Mouse (Mus musculus) CH12.LX (cell line): ENCODE results near the gene Arrdc2. TPM values are rescaled to one million over a fixed set of nuclear protein-coding genes. Genes with fewer than 3 reads are reported as not detected.

Experiments
- DNase-seq: peaks from one replicate; pipeline ENCODE4 v3.0.0-alpha.2; 2013; ENCODE audit errors: extremely low read depth
- H3K27ac ChIP-seq: 2 replicates; pipeline ENCODE4 v1.5.1; 2012; ENCODE audit warnings: low read depth, mild to moderate bottlenecking, control low read depth, moderate library complexity; ENCODE audit not compliant: insufficient read depth
- H3K27me3 ChIP-seq: replicated peaks from 2 replicates; pipeline ENCODE3; 2012; ENCODE audit warnings: inconsistent platforms
- H3K36me3 ChIP-seq, 2 experiments: replicated peaks in 1 of 2; 2 replicates each; pipeline versions ENCODE3 to v1.6.1; 2012; ENCODE audit warnings: inconsistent platforms in 1 of 2, low read length in 1 of 2, mild to moderate bottlenecking in 1 of 2, mixed read lengths in 1 of 2, moderate library complexity in 1 of 2; ENCODE audit not compliant: control insufficient read depth in 1 of 2, insufficient read depth in 1 of 2
- H3K4me1 ChIP-seq, 2 experiments: 2 replicates each; pipeline ENCODE4 v1.6.1; 2012; ENCODE audit warnings: inconsistent platforms in 1 of 2, moderate library complexity in 1 of 2; ENCODE audit not compliant: insufficient read depth in 2 of 2, control insufficient read depth in 1 of 2
- H3K4me2 ChIP-seq: 2 replicates; pipeline ENCODE4 v1.6.1; 2012; ENCODE audit warnings: low read depth, mild to moderate bottlenecking, control low read depth; ENCODE audit not compliant: poor library complexity, insufficient read depth, severe bottlenecking
- H3K4me3 ChIP-seq, 3 experiments: fragments of 150-350 bp in 1 of 3; sonication (generic) in 1 of 3; replicated peaks in 1 of 3; 2 replicates each; pipeline versions ENCODE3 to v1.5.1; 2011 to 2012; ENCODE audit warnings: low read depth in 2 of 3, low read length in 2 of 3, mild to moderate bottlenecking in 2 of 3, moderate library complexity in 2 of 3, control low read depth in 1 of 3, improper control_type of control experiment in 1 of 3, inconsistent platforms in 1 of 3, mixed read lengths in 1 of 3; ENCODE audit not compliant: poor library complexity in 1 of 3
- H3K79me2 ChIP-seq: replicated peaks from 2 replicates; pipeline ENCODE4 v1.6.1; 2012; ENCODE audit warnings: mild to moderate bottlenecking, moderate library complexity; ENCODE audit not compliant: control insufficient read depth, poor library complexity, insufficient read depth, severe bottlenecking; ENCODE audit errors: extremely low read depth
- H3K9ac ChIP-seq: 2 replicates; pipeline ENCODE4 v1.6.1; 2012; ENCODE audit warnings: low read depth, mild to moderate bottlenecking, control low read depth, moderate library complexity; ENCODE audit not compliant: insufficient read depth
- H3K9me3 ChIP-seq: replicated peaks from 2 replicates; pipeline ENCODE3; 2012; ENCODE audit warnings: low read length, inconsistent platforms, mixed read lengths
- CHD1 ChIP-seq: IDR thresholded peaks from 2 replicates; pipeline ENCODE4 v1.6.1; 2012; ENCODE audit warnings: low read depth, low read length, improper control_type of control experiment, inconsistent platforms
- CTCF ChIP-seq, 2 experiments: IDR thresholded peaks in 1 of 2; conservative IDR thresholded peaks in 1 of 2; 2 replicates each; pipeline ENCODE4 v1.5.1; 2011 to 2012; ENCODE audit warnings: low read depth in 2 of 2, low read length in 2 of 2, improper control_type of control experiment in 1 of 2, inconsistent platforms in 1 of 2, mild to moderate bottlenecking in 1 of 2, moderate library complexity in 1 of 2
- E2F4 ChIP-seq: IDR thresholded peaks from 2 replicates; pipeline ENCODE4 v1.6.1; 2011; ENCODE audit warnings: low read depth, low read length, improper control_type of control experiment; ENCODE audit not compliant: insufficient replicate concordance
- ETS1 ChIP-seq: conservative IDR thresholded peaks from 2 replicates; pipeline ENCODE4 v1.6.1; 2012; ENCODE audit warnings: low read depth, mild to moderate bottlenecking, inconsistent platforms, low read length, improper control_type of control experiment, moderate library complexity
- JUN ChIP-seq: IDR thresholded peaks from 2 replicates; pipeline ENCODE4 v1.6.1; 2011; ENCODE audit warnings: low read depth, mild to moderate bottlenecking, low read length, improper control_type of control experiment, moderate library complexity; ENCODE audit not compliant: insufficient read depth
- KAT2A ChIP-seq: IDR thresholded peaks from 2 replicates; pipeline ENCODE4 v1.6.1; 2012; ENCODE audit warnings: low read length, improper control_type of control experiment, inconsistent platforms; ENCODE audit not compliant: insufficient replicate concordance
- MEF2A ChIP-seq: IDR thresholded peaks from 2 replicates; pipeline ENCODE4 v1.6.1; 2014; ENCODE audit warnings: low read depth, mild to moderate bottlenecking, inconsistent platforms, low read length, improper control_type of control experiment, borderline replicate concordance
- NRF1 ChIP-seq: IDR thresholded peaks from 2 replicates; pipeline ENCODE4 v1.6.1; 2014; ENCODE audit warnings: low read depth, mild to moderate bottlenecking, inconsistent platforms, low read length, improper control_type of control experiment, moderate library complexity
- RAD21 ChIP-seq: IDR thresholded peaks from 2 replicates; pipeline ENCODE4 v1.6.1; 2011; ENCODE audit warnings: low read depth, mild to moderate bottlenecking, low read length, improper control_type of control experiment, moderate library complexity
- SIN3A ChIP-seq: IDR thresholded peaks from 2 replicates; pipeline ENCODE4 v1.6.1; 2012; ENCODE audit warnings: low read length, improper control_type of control experiment, inconsistent platforms
- SMC3 ChIP-seq: IDR thresholded peaks from 2 replicates; pipeline ENCODE4 v1.6.1; 2011; ENCODE audit warnings: low read depth, low read length, improper control_type of control experiment
- USF2 ChIP-seq: conservative IDR thresholded peaks from 2 replicates; pipeline ENCODE4 v1.6.1; 2011; ENCODE audit warnings: low read depth, low read length, improper control_type of control experiment
- ZC3H11A ChIP-seq: IDR thresholded peaks from 2 replicates; pipeline ENCODE4 v1.6.1; 2012; ENCODE audit warnings: low read depth, mild to moderate bottlenecking, inconsistent platforms, low read length, improper control_type of control experiment
- ZKSCAN1 ChIP-seq: IDR thresholded peaks from 2 replicates; pipeline ENCODE4 v1.6.1; 2012; ENCODE audit warnings: low read depth, inconsistent platforms, low read length, improper control_type of control experiment, borderline replicate concordance
- ZNF384 ChIP-seq: IDR thresholded peaks from 2 replicates; pipeline ENCODE4 v1.6.1; 2012; ENCODE audit warnings: low read depth, low read length, improper control_type of control experiment, inconsistent platforms
- dilution Hi-C: fragments of 300-500 bp; cut with MboI; formaldehyde crosslinking; loops from 2 replicates; pipeline ENCODE4 v1.14.3; 2020; ENCODE audit warnings: low sequenced_read_pairs; ENCODE audit not compliant: extremely low pct_unique_long_range_greater_than_20kb, extremely low pct_ligation_motif_present
- in situ Hi-C: fragments of 300-500 bp; cut with MboI; formaldehyde crosslinking; loops from 3 replicates; pipeline ENCODE4 v1.14.3; 2019; ENCODE audit warnings: low sequenced_read_pairs, low pct_ligation_motif_present, low pct_unique_long_range_greater_than_20kb, mixed read lengths
- polyA plus RNA-seq: library from polyadenylated mRNA; unstranded; fragments of >175 nt; gene quantifications from 2 replicates; pipeline ENCODE4 v1.2.1, GENCODE M21; 2012; ENCODE audit warnings: low read depth; ENCODE audit not compliant: insufficient read length
- total RNA-seq, 2 experiments: library from RNA; depleted of rRNA; stranded (reverse); fragments of 300-350 nt in 1 of 2; fragments of >200 nt in 1 of 2; gene quantifications; 2 replicates each; pipeline ENCODE4 v1.2.3; 2012 to 2014

Arrdc2 gene
- total and polyA plus RNA-seq, 3 experiments: 5.6 to 8.0 (median 6.1) TPM

DNA sequence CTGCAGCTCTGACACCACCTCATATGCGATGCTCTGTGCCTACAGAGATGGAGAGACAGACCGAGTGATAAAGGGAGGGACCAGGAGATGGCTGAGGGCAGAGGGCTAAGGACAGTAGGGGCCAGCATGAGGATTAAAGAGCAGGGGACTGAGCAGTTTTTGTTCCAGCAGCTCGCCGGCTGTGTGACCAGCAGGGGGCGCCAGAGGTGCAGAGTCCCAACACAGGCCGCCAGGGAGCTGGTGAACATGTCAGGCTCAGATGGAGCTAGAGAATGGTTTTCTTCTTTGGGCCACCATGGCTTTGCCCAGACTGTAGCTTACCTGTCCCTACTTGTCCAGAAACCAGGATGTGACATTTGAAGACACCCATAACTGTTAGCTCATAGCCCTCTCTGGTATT lies 5.0 kb upstream of the Arrdc2 start:
- peaks cover 0 to 23% of the 10 kb centered on the region in 2 experiments; a peak in 2 of 4 replicates for H3K4me1 ChIP-seq
- TF ChIP-seq CTCF (conservative IDR thresholded peaks at IDR 0.05 in 1 of 2, IDR thresholded peaks at IDR 0.05 in 1 of 2; ENCODE audit: low read depth in 2 of 2, low read length in 2 of 2) (peak; percentile 59 to 97; a peak in 3 of 4 replicates), RAD21 (peak; percentile 84), CHD1 (no peak), NRF1 (0 out of 2 replicates have a peak, but pooled peaks have one; percentile 20), SMC3 (peak; percentile 96), MEF2A (no peak; the same call in 1 of the 2 replicates), SIN3A (0 out of 2 replicates have a peak, but pooled peaks have one; percentile 23), ZC3H11A (peak; percentile 84)
- H3K79me2 ChIP-seq: no peaks in the 10 kb centered on the region
- in situ Hi-C loops (loop anchor here (5.0 to 10.0 kb wide), 2 partner anchors 82 to 130 kb away; partner anchors contain the start of genes Gm3336 and Mpv17l2), dilution Hi-C loops (no loop called here)
- no peaks in the 10 kb centered on the region for H3K9me3 ChIP-seq
- DNase-seq: peak; percentile 85
- no peak overlapping the region for H3K9ac ChIP-seq
- H3K36me3 ChIP-seq: no peaks in the 10 kb centered on the region
- H3K27ac ChIP-seq: no peak overlapping the region
- no peak overlapping the region for H3K4me2 ChIP-seq
- no peak overlapping the region for H3K4me3 ChIP-seq
- H3K27me3 ChIP-seq: peaks cover 61% of the 10 kb centered on the region

DNA sequence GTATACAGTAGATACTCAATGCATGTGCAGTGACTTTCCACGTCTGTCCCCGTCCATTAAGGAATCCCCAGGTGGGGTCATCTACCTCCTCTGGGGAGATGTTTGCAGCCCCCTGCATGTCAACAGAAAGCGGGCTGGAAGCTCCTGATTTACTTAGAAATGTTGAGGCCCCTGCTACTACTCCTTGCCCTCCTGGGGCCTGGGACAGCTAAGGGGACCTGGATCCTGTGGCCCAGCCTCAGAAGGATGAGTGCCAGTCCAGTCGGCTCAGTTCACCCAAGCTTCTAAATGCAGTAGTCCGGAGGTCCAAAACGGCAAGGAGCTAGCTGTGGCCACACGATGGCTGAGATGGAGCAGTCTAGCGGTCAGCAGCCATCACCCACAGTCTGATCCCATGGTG lies 4.4 kb upstream of the Arrdc2 start:
- Histone ChIP-seq H3K79me2 (no peaks in the 10 kb centered on the region), H3K36me3 (no peaks in the 10 kb centered on the region), H3K27ac (no peak overlapping the region), H3K27me3 (peaks cover 55% of the 10 kb centered on the region), H3K9ac (no peak overlapping the region), H3K9me3 (no peaks in the 10 kb centered on the region), H3K4me1 (peaks cover 0 to 23% of the 10 kb centered on the region in 2 experiments; a peak in 2 of 4 replicates), H3K4me2 (no peak overlapping the region), H3K4me3 (no peak overlapping the region)
- in situ Hi-C loops: loop anchor here (5.0 to 10.0 kb wide), 2 partner anchors 82 to 129 kb away; partner anchors contain the start of genes Gm3336 and Mpv17l2
- DNase-seq: no peak
- dilution Hi-C loops: no loop called here
- TF ChIP-seq ZNF384 (no peak), JUN (no peak), KAT2A (no peak), NRF1 (no peak), RAD21 (no peak), USF2 (no peak), ZKSCAN1 (no peak), MEF2A (no peak), E2F4 (no peak), ETS1 (no peak), CTCF (conservative IDR thresholded peaks at IDR 0.05 in 1 of 2, IDR thresholded peaks at IDR 0.05 in 1 of 2; ENCODE audit: low read depth in 2 of 2, low read length in 2 of 2) (no peak)
